Mouse (Mus musculus): Measurements from ENCODE around the gene Pigu. TPM values are rescaled to one million over a fixed set of nuclear protein-coding genes. Genes with fewer than 3 reads are reported as not detected.

The Pigu gene
- polyA plus RNA-seq, 1 experiment from 2014 or later: 51.5 TPM

DNA sequence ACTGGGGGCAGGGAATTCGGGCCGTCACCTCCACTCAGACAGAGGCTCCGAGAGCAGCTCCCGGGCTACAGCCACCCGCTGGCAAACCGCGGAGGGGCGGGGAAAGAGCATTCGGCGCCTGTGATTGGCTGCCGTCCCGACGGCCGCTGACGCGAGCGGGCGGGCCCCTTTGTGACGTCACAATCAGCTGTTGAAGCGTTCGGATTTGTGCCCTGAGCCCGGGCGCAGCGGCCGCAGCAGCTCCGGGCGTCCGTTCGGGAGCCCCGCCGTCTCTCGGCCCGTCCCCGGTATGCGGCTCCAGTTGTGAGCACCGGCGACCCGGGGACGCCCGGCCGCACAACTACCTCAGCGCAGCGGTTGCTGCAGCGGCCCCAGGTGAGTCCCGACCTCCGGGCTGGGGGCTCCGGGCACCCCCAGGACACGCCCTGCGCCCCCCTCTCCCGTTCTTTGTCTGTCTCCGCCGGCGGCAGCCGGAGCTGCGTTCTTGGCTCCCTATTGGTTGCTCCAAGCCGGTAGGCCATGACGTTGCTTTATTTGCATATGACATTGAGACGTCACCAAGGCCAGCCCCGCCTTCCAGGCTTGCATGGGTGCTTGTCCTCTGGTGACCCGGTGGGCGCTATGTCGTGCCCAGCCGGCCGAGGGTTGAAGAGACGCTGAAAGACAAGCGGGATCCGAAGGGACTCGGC lies 24.6 kb upstream of the Pigu start:
- 1% methylated on average over 68 of the region's 68 CpGs for WGBS
- no peaks in the 10 kb centered on the region for H3K9me3 ChIP-seq
- peaks cover 19% of the 10 kb centered on the region for H3K36me3 ChIP-seq (replicated peaks)
- peak overlapping the region; percentile 99 for H3K27ac ChIP-seq (replicated peaks)
- H3K4me1 ChIP-seq: peaks cover 43% of the 10 kb centered on the region
- H3K4me3 ChIP-seq: peak overlapping the region; percentile 90
- DNase-seq (ENCODE audit: low spot score): peak; percentile 97
- H3K27me3 ChIP-seq (replicated peaks; ENCODE audit: low read depth, poor library complexity, severe bottlenecking): peaks cover 44% of the 10 kb centered on the region

- WGBS: 2% methylated on average over 11 of the region's 11 CpGs
Observed at GRCm38 (mm10) chr2:155381060-155381437, 23.8 kb upstream of the Pigu start.

DNA sequence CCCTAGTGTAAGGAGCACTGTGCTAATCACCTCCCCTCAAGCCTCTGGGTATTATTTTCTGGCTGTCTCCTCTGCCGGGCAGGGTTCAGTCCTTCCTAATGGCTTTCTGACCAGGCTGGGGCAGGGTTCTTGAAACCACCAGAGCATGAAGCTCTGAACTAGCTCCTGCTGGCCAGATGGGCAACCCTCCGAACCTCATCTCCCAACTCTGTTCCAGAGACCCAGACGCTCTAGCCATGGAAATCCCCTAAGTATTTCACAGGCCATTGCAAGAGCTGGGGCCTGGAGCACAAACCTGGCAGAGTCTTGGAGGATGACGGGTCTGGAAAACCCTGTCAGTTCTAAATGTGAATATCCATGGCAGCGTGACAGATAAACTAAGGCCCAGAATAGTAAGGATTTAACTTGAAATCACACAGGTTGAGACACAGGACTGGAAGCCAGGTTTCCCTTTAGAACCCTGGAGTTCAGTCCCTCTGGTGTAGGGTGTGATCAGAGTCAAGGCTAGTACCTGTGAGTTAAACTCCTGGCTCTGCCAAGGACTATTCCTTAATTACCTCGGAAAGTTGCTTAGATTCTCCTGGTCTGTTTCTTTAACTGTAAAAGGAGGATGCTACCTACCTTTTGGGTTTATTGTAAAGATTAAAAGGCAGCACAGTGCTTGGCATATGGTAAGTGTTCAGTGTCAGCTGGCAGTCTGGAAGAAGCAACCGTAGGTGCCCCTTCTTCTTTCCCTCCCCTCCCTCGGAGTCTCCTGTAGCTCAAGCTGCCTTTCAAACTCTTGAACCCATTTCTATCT lies 23.2 kb upstream of the Pigu start, which contains the start of gene Trp53inp2:
Gene Trp53inp2, plus strand, starts transcription at position 799 of the 799 bp plus-strand sequence.
- peaks cover 30% of the 10 kb centered on the region for H3K27me3 ChIP-seq (replicated peaks; ENCODE audit: low read depth, poor library complexity, severe bottlenecking)
- 39% methylated on average over 8 of the region's 8 CpGs for WGBS
- H3K36me3 ChIP-seq (replicated peaks): peaks cover 6% of the 10 kb centered on the region
- peaks cover 31% of the 10 kb centered on the region for H3K4me1 ChIP-seq
- H3K4me3 ChIP-seq: peak within 1 kb of the TSS; percentile 90
- no peak for DNase-seq (ENCODE audit: low spot score)
- H3K9me3 ChIP-seq: no peaks in the 10 kb centered on the region
- H3K27ac ChIP-seq (replicated peaks): peak within 1 kb of the TSS; percentile 99

More at GRCm38 (mm10) chr2:155381060-155381437, 23.8 kb upstream of the Pigu start:
- Histone ChIP-seq H3K4me3 (peak overlapping the region; percentile 90), H3K4me1 (peaks cover 36% of the 10 kb centered on the region), H3K36me3 (replicated peaks) (peaks cover 12% of the 10 kb centered on the region), H3K9me3 (no peaks in the 10 kb centered on the region), H3K27ac (replicated peaks) (peak overlapping the region; percentile 99), H3K27me3 (replicated peaks; ENCODE audit: low read depth, poor library complexity, severe bottlenecking) (peaks cover 36% of the 10 kb centered on the region)
- DNase-seq (ENCODE audit: low spot score): peak; percentile 44

- peaks cover 29% of the 10 kb centered on the region for H3K27me3 ChIP-seq (replicated peaks; ENCODE audit: low read depth, poor library complexity, severe bottlenecking)
- 79% methylated on average over 10 of the region's 10 CpGs for WGBS
- H3K4me3 ChIP-seq: no peak overlapping the region
- no peaks in the 10 kb centered on the region for H3K36me3 ChIP-seq (replicated peaks)
- H3K4me1 ChIP-seq: peaks cover 12% of the 10 kb centered on the region
- no peak overlapping the region for H3K27ac ChIP-seq (replicated peaks)
- no peak for DNase-seq (ENCODE audit: low spot score)
- H3K9me3 ChIP-seq: no peaks in the 10 kb centered on the region
Observed at GRCm38 (mm10) chr2:155376191-155376590, 19.0 kb upstream of the Pigu start.

DNA sequence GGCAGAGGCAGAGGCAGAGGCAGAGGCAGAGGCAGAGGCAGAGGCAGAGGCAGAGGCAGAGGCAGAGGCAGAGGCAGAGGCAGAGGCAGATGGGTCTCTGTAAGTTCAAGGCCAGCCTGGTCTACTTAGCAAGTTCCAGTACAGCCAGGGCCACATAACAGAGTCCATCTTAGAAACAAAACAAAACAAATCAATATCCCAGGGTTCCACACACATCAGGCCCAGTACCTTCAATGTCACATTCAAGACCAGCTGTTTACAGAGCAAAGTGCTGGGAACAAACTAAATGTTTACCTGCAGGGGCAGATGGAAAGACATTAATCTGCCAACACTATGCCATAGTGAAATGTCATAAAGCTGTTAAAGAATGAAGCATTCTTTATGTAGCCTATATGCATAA lies 17.3 kb upstream of the Pigu start:
- Histone ChIP-seq H3K4me1 (no peaks in the 10 kb centered on the region), H3K36me3 (replicated peaks) (no peaks in the 10 kb centered on the region), H3K9me3 (no peaks in the 10 kb centered on the region), H3K27me3 (replicated peaks; ENCODE audit: low read depth, poor library complexity, severe bottlenecking) (peaks cover 15% of the 10 kb centered on the region), H3K4me3 (no peak overlapping the region), H3K27ac (replicated peaks) (no peak overlapping the region)
- no peak for DNase-seq (ENCODE audit: low spot score)

- H3K27ac ChIP-seq (replicated peaks): no peak overlapping the region
- H3K27me3 ChIP-seq (replicated peaks; ENCODE audit: low read depth, poor library complexity, severe bottlenecking): peaks cover 9% of the 10 kb centered on the region
- H3K9me3 ChIP-seq: no peaks in the 10 kb centered on the region
- 86% methylated on average over 1 of the region's 1 CpGs for WGBS
- H3K4me3 ChIP-seq: no peak overlapping the region
- no peaks in the 10 kb centered on the region for H3K36me3 ChIP-seq (replicated peaks)
- no peak for DNase-seq (ENCODE audit: low spot score)
- H3K4me1 ChIP-seq: no peaks in the 10 kb centered on the region
Observed at GRCm38 (mm10) chr2:155373886-155374285, 16.7 kb upstream of the Pigu start.

- no peaks in the 10 kb centered on the region for H3K4me1 ChIP-seq
- H3K4me3 ChIP-seq: no peak overlapping the region
- H3K27me3 ChIP-seq (replicated peaks; ENCODE audit: low read depth, poor library complexity, severe bottlenecking): peaks cover 4% of the 10 kb centered on the region; the same call in 1 of the 2 replicates
- no peak overlapping the region for H3K27ac ChIP-seq (replicated peaks)
- H3K9me3 ChIP-seq: no peaks in the 10 kb centered on the region
- no peak for DNase-seq (ENCODE audit: low spot score)
- no peaks in the 10 kb centered on the region for H3K36me3 ChIP-seq (replicated peaks)
- 73% methylated on average over 1 of the region's 1 CpGs for WGBS
Observed at GRCm38 (mm10) chr2:155373302-155373701, 16.1 kb upstream of the Pigu start.

DNA sequence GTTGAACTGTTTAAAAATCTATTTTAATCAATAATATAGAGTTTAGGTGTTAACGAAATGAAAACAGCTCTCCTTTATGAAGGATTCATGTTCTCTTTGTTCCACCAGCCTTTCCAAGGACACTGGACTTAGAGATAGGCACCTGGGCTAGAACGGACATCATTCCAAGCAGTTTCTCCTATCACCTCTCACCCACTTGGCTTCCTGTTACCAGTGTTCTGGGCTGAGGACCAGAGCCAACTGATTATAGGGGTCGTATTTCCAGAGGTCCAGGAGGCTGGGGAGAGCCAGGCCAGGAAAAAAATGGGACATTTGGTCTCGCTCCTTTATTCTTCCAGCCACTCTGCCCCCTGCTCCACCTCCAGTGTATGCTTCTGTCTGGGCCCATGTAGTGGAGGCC lies 15.2 kb upstream of the Pigu start:
- Histone ChIP-seq H3K36me3 (replicated peaks) (no peaks in the 10 kb centered on the region), H3K4me3 (no peak overlapping the region), H3K4me1 (no peaks in the 10 kb centered on the region), H3K27me3 (replicated peaks; ENCODE audit: low read depth, poor library complexity, severe bottlenecking) (no peaks in the 10 kb centered on the region), H3K9me3 (no peaks in the 10 kb centered on the region), H3K27ac (replicated peaks) (no peak overlapping the region)
- DNase-seq (ENCODE audit: low spot score): no peak
- WGBS: 68% methylated on average over 4 of the region's 4 CpGs

DNA sequence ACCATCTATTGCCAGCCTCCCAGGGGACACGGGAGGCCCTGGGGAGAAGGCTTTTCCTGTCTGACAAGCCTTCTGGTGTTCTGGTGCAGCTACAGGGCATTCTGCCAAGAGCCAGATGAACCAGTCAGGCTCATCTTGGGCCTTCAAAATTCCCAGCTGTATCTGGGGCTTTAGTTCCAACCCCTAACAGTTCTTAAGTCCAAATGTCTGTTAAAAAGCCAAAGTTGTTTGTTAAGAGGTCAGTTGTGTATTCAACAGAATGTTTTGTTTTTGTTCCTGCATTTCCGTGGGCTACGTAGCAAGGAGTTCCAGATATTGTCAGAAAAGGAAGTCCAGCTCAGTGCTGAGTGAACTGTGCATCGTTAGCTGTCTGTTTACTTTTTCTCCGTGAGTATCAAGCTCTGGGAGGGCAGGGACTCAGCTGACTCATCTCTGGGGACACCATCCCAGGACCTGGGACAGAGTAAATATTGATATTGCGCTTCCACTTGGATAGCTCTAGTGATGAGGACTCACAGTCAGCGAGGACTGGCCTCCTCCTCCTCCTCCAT lies 12.2 kb upstream of the Pigu start:
- Histone ChIP-seq H3K4me3 (no peak overlapping the region), H3K4me1 (no peaks in the 10 kb centered on the region), H3K27me3 (replicated peaks; ENCODE audit: low read depth, poor library complexity, severe bottlenecking) (no peaks in the 10 kb centered on the region), H3K36me3 (replicated peaks) (no peaks in the 10 kb centered on the region), H3K27ac (replicated peaks) (no peak overlapping the region), H3K9me3 (no peaks in the 10 kb centered on the region)
- 66% methylated on average over 7 of the region's 7 CpGs for WGBS
- DNase-seq (ENCODE audit: low spot score): no peak

DNA sequence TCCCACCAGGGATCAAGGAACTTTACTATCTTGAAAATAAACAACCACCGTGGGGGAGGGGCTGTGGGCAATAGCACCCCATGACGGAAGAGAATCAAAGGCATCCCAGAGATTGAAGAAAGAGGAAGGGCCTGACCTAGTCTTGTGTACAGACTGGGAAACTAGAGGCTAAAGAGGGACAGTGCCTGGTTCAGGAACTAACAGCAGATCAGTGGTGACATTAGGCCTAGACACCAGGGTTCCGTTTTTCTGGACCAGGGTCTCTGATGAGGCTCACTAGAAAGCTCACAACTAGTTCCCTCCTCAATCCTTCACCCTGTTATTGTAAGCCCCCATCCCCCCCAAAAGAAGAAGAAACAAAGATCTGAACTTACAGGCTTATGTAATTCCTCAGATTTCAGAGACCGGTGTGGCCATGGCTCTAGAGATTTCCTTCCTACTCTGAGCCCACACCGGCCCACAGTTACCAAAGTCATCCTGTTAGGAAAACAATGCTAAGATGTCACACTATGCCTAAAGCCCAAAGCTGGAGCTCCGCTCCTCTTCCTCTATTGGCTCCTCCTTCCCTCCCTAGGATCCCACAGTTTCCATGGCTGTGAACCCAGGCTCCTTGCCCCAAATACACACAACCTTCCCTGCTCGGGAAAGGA lies 10.5 kb upstream of the Pigu start:
- DNase-seq (ENCODE audit: low spot score): no peak
- H3K36me3 ChIP-seq (replicated peaks): no peaks in the 10 kb centered on the region
- H3K27me3 ChIP-seq (replicated peaks; ENCODE audit: low read depth, poor library complexity, severe bottlenecking): no peaks in the 10 kb centered on the region
- H3K9me3 ChIP-seq: no peaks in the 10 kb centered on the region
- H3K27ac ChIP-seq (replicated peaks): no peak overlapping the region
- WGBS: 80% methylated on average over 7 of the region's 7 CpGs
- H3K4me1 ChIP-seq: no peaks in the 10 kb centered on the region
- no peak overlapping the region for H3K4me3 ChIP-seq

DNA sequence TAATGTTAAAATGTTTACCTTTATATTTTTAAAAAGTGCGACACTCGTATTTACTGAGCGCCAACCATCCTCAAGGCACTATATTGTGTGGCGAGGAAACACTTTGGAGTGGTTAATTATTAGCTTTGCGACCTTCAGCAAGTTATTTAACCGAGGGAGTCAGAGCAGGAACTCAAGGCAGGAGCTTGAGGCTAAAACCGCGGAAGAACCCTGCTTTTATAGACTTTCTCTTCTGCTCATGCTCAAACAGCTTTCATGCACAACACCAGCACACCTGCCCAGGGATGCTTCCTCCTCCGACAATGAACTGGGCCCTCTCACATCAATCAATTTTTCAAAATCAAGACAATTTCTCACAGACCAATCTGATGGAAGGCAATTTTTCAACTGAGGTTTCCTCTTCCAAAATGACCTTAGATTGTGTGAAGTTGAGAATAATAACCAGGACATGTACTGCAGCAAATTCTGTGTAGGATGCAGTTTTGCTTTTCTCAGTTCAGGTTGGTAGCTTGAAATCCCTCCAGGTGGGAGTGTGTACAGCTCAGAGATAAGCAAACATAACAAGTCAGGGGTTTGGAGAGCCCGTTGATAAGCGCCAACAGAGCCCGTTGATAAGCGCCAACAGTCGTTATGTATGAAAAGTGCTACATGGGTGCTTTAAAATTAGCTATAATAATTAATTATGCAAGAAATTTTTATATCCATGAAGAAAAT lies 613 bp upstream of the Pigu start:
- Histone ChIP-seq H3K4me3 (peak overlapping the region; percentile 76), H3K9me3 (no peaks in the 10 kb centered on the region), H3K27ac (replicated peaks) (peak overlapping the region; percentile 90), H3K27me3 (replicated peaks; ENCODE audit: low read depth, poor library complexity, severe bottlenecking) (no peaks in the 10 kb centered on the region), H3K4me1 (peaks cover 18% of the 10 kb centered on the region), H3K36me3 (replicated peaks) (no peaks in the 10 kb centered on the region)
- 36% methylated on average over 14 of the region's 14 CpGs for WGBS
- no peak for DNase-seq (ENCODE audit: low spot score)

DNA sequence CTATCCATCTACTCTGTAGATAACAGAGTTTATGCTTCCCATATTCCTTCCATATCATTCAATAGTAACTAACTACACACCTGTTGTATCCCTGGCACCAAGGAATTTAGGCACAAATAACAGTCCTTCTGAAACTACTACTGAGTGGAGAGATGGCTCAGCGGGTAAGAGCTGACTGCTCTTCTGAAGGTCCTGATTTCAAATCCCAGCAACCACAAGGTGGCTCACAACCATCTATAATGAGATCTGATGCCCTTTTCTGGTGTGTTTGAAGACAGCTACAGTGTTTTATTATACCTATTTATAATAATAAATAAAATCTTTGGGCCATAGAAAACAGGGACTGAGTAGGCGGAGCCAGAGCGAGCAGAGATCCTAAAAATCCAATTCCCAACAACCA lies 2.8 kb downstream of the Pigu start:
- peaks cover 12% of the 10 kb centered on the region for H3K36me3 ChIP-seq (replicated peaks)
- no peaks in the 10 kb centered on the region for H3K27me3 ChIP-seq (replicated peaks; ENCODE audit: low read depth, poor library complexity, severe bottlenecking)
- DNase-seq (ENCODE audit: low spot score): no peak
- H3K27ac ChIP-seq (replicated peaks): no peak overlapping the region
- 92% methylated on average over 3 of the region's 3 CpGs for WGBS
- H3K9me3 ChIP-seq: no peaks in the 10 kb centered on the region
- H3K4me1 ChIP-seq: peaks cover 18% of the 10 kb centered on the region
- H3K4me3 ChIP-seq: no peak overlapping the region
